Mouse (Mus musculus) megakaryocyte, embryonic 14.5 days (primary cell): ENCODE results near the gene Intu.

ENCODE experiments used
- FLI1 ChIP-seq: IDR thresholded peaks from 2 replicates; pipeline ENCODE4 v1.6.1; 2012; ENCODE audit warnings: low read length, inconsistent platforms, mixed read lengths
- GATA1 ChIP-seq: IDR thresholded peaks from 3 replicates; pipeline ENCODE4 v1.6.1; 2012; ENCODE audit warnings: mixed read lengths, low read length, inconsistent platforms, borderline replicate concordance

- TF ChIP-seq GATA1, result no peak
- no peak for TF ChIP-seq FLI1
Measured at GRCm38 (mm10) chr3:40744836-40745660, 214.0 kb downstream of the Intu start.
